Mouse (Mus musculus) CH12.LX (cell line): ENCODE measurements around the gene Vav2. TPM values are rescaled to one million over a fixed set of nuclear protein-coding genes. Genes with fewer than 3 reads are reported as not detected.

Experiments
- DNase-seq: peaks from one replicate; pipeline ENCODE4 v3.0.0-alpha.2; 2013; ENCODE audit errors: extremely low read depth
- H3K27ac ChIP-seq: 2 replicates; pipeline ENCODE4 v1.5.1; 2012; ENCODE audit warnings: low read depth, mild to moderate bottlenecking, control low read depth, moderate library complexity; ENCODE audit not compliant: insufficient read depth
- H3K27me3 ChIP-seq: replicated peaks from 2 replicates; pipeline ENCODE3; 2012; ENCODE audit warnings: inconsistent platforms
- H3K36me3 ChIP-seq, 2 experiments: replicated peaks in 1 of 2; 2 replicates each; pipeline versions ENCODE3 to v1.6.1; 2012; ENCODE audit warnings: inconsistent platforms in 1 of 2, low read length in 1 of 2, mild to moderate bottlenecking in 1 of 2, mixed read lengths in 1 of 2, moderate library complexity in 1 of 2; ENCODE audit not compliant: control insufficient read depth in 1 of 2, insufficient read depth in 1 of 2
- H3K4me1 ChIP-seq, 2 experiments: 2 replicates each; pipeline ENCODE4 v1.6.1; 2012; ENCODE audit warnings: inconsistent platforms in 1 of 2, moderate library complexity in 1 of 2; ENCODE audit not compliant: insufficient read depth in 2 of 2, control insufficient read depth in 1 of 2
- H3K4me2 ChIP-seq: 2 replicates; pipeline ENCODE4 v1.6.1; 2012; ENCODE audit warnings: low read depth, mild to moderate bottlenecking, control low read depth; ENCODE audit not compliant: poor library complexity, insufficient read depth, severe bottlenecking
- H3K4me3 ChIP-seq, 3 experiments: fragments of 150-350 bp in 1 of 3; sonication (generic) in 1 of 3; replicated peaks in 1 of 3; 2 replicates each; pipeline versions ENCODE3 to v1.5.1; 2011 to 2012; ENCODE audit warnings: low read depth in 2 of 3, low read length in 2 of 3, mild to moderate bottlenecking in 2 of 3, moderate library complexity in 2 of 3, control low read depth in 1 of 3, improper control_type of control experiment in 1 of 3, inconsistent platforms in 1 of 3, mixed read lengths in 1 of 3; ENCODE audit not compliant: poor library complexity in 1 of 3
- H3K79me2 ChIP-seq: replicated peaks from 2 replicates; pipeline ENCODE4 v1.6.1; 2012; ENCODE audit warnings: mild to moderate bottlenecking, moderate library complexity; ENCODE audit not compliant: control insufficient read depth, poor library complexity, insufficient read depth, severe bottlenecking; ENCODE audit errors: extremely low read depth
- H3K9ac ChIP-seq: 2 replicates; pipeline ENCODE4 v1.6.1; 2012; ENCODE audit warnings: low read depth, mild to moderate bottlenecking, control low read depth, moderate library complexity; ENCODE audit not compliant: insufficient read depth
- H3K9me3 ChIP-seq: replicated peaks from 2 replicates; pipeline ENCODE3; 2012; ENCODE audit warnings: low read length, inconsistent platforms, mixed read lengths
- CTCF ChIP-seq, 2 experiments: IDR thresholded peaks in 1 of 2; conservative IDR thresholded peaks in 1 of 2; 2 replicates each; pipeline ENCODE4 v1.5.1; 2011 to 2012; ENCODE audit warnings: low read depth in 2 of 2, low read length in 2 of 2, improper control_type of control experiment in 1 of 2, inconsistent platforms in 1 of 2, mild to moderate bottlenecking in 1 of 2, moderate library complexity in 1 of 2
- EP300 ChIP-seq: IDR thresholded peaks from 2 replicates; pipeline ENCODE4 v1.6.1; 2011; ENCODE audit warnings: low read length, improper control_type of control experiment
- ETS1 ChIP-seq: conservative IDR thresholded peaks from 2 replicates; pipeline ENCODE4 v1.6.1; 2012; ENCODE audit warnings: low read depth, mild to moderate bottlenecking, inconsistent platforms, low read length, improper control_type of control experiment, moderate library complexity
- IRF4 ChIP-seq: IDR thresholded peaks from 2 replicates; pipeline ENCODE4 v1.6.1; 2014; ENCODE audit warnings: low read depth, mild to moderate bottlenecking, inconsistent platforms, low read length, improper control_type of control experiment
- JUN ChIP-seq: IDR thresholded peaks from 2 replicates; pipeline ENCODE4 v1.6.1; 2011; ENCODE audit warnings: low read depth, mild to moderate bottlenecking, low read length, improper control_type of control experiment, moderate library complexity; ENCODE audit not compliant: insufficient read depth
- JUND ChIP-seq: conservative IDR thresholded peaks from 2 replicates; pipeline ENCODE4 v1.6.1; 2011; ENCODE audit warnings: low read depth, low read length, improper control_type of control experiment
- KAT2A ChIP-seq: IDR thresholded peaks from 2 replicates; pipeline ENCODE4 v1.6.1; 2012; ENCODE audit warnings: low read length, improper control_type of control experiment, inconsistent platforms; ENCODE audit not compliant: insufficient replicate concordance
- MAFK ChIP-seq: IDR thresholded peaks from 2 replicates; pipeline ENCODE4 v1.6.1; 2011; ENCODE audit warnings: low read length, improper control_type of control experiment; ENCODE audit not compliant: insufficient replicate concordance
- MAX ChIP-seq: IDR thresholded peaks from 2 replicates; pipeline ENCODE4 v1.6.1; 2011; ENCODE audit warnings: low read length, improper control_type of control experiment
- MEF2A ChIP-seq: IDR thresholded peaks from 2 replicates; pipeline ENCODE4 v1.6.1; 2014; ENCODE audit warnings: low read depth, mild to moderate bottlenecking, inconsistent platforms, low read length, improper control_type of control experiment, borderline replicate concordance
- MXI1 ChIP-seq: IDR thresholded peaks from 2 replicates; pipeline ENCODE4 v1.6.1; 2011; ENCODE audit warnings: mild to moderate bottlenecking, low read depth, low read length, improper control_type of control experiment
- MYC ChIP-seq: IDR thresholded peaks from 2 replicates; pipeline ENCODE4 v1.6.1; 2011; ENCODE audit warnings: low read depth, mild to moderate bottlenecking, improper control_type of control experiment, low read length
- NRF1 ChIP-seq: IDR thresholded peaks from 2 replicates; pipeline ENCODE4 v1.6.1; 2014; ENCODE audit warnings: low read depth, mild to moderate bottlenecking, inconsistent platforms, low read length, improper control_type of control experiment, moderate library complexity
- PAX5 ChIP-seq: IDR thresholded peaks from 2 replicates; pipeline ENCODE4 v1.6.1; 2012; ENCODE audit warnings: low read length, inconsistent platforms, mixed read lengths
- POLR2AphosphoS2 ChIP-seq: IDR thresholded peaks from 2 replicates; pipeline ENCODE4 v1.6.1; 2011; ENCODE audit warnings: low read depth, low read length, improper control_type of control experiment
- RAD21 ChIP-seq: IDR thresholded peaks from 2 replicates; pipeline ENCODE4 v1.6.1; 2011; ENCODE audit warnings: low read depth, mild to moderate bottlenecking, low read length, improper control_type of control experiment, moderate library complexity
- SIN3A ChIP-seq: IDR thresholded peaks from 2 replicates; pipeline ENCODE4 v1.6.1; 2012; ENCODE audit warnings: low read length, improper control_type of control experiment, inconsistent platforms
- TBP ChIP-seq: conservative IDR thresholded peaks from 2 replicates; pipeline ENCODE4 v1.6.1; 2011; ENCODE audit warnings: low read depth, low read length, improper control_type of control experiment
- UBTF ChIP-seq: IDR thresholded peaks from 2 replicates; pipeline ENCODE4 v1.6.1; 2012; ENCODE audit warnings: low read depth, mild to moderate bottlenecking, inconsistent platforms, low read length, improper control_type of control experiment, moderate library complexity
- USF2 ChIP-seq: conservative IDR thresholded peaks from 2 replicates; pipeline ENCODE4 v1.6.1; 2011; ENCODE audit warnings: low read depth, low read length, improper control_type of control experiment
- ZC3H11A ChIP-seq: IDR thresholded peaks from 2 replicates; pipeline ENCODE4 v1.6.1; 2012; ENCODE audit warnings: low read depth, mild to moderate bottlenecking, inconsistent platforms, low read length, improper control_type of control experiment
- dilution Hi-C: fragments of 300-500 bp; cut with MboI; formaldehyde crosslinking; loops from 2 replicates; pipeline ENCODE4 v1.14.3; 2020; ENCODE audit warnings: low sequenced_read_pairs; ENCODE audit not compliant: extremely low pct_unique_long_range_greater_than_20kb, extremely low pct_ligation_motif_present
- in situ Hi-C: fragments of 300-500 bp; cut with MboI; formaldehyde crosslinking; loops from 3 replicates; pipeline ENCODE4 v1.14.3; 2019; ENCODE audit warnings: low sequenced_read_pairs, low pct_ligation_motif_present, low pct_unique_long_range_greater_than_20kb, mixed read lengths
- polyA plus RNA-seq: library from polyadenylated mRNA; unstranded; fragments of >175 nt; gene quantifications from 2 replicates; pipeline ENCODE4 v1.2.1, GENCODE M21; 2012; ENCODE audit warnings: low read depth; ENCODE audit not compliant: insufficient read length
- total RNA-seq, 2 experiments: library from RNA; depleted of rRNA; stranded (reverse); fragments of 300-350 nt in 1 of 2; fragments of >200 nt in 1 of 2; gene quantifications; 2 replicates each; pipeline ENCODE4 v1.2.3; 2012 to 2014

Gene Vav2
- total and polyA plus RNA-seq, 3 experiments, result 31.5 to 46.8 (median 46.6) TPM

- peak; percentile 65; the same call in 1 of the 2 replicates for TF ChIP-seq IRF4
- no peak for TF ChIP-seq JUN
- peak; percentile 91 to 98 for TF ChIP-seq CTCF (conservative IDR thresholded peaks at IDR 0.05 in 1 of 2, IDR thresholded peaks at IDR 0.05 in 1 of 2; ENCODE audit: low read depth in 2 of 2, low read length in 2 of 2)
- no peak for TF ChIP-seq ETS1
- peak; percentile 42; the same call in 1 of the 2 replicates for TF ChIP-seq NRF1
- no peak for TF ChIP-seq MXI1
Measured at GRCm38 (mm10) chr2:27428071-27428470, 1.2 kb upstream of the Vav2 start (continued).

GRCm38 (mm10) chr2:27426406-27426854 lies 403 bp downstream of the Vav2 start:
- Histone ChIP-seq H3K4me1 (peaks cover 16 to 49% of the 10 kb centered on the region in 2 experiments), H3K27me3 (no peaks in the 10 kb centered on the region), H3K4me3 (peak overlapping the region; percentile 85 to 98 (median 91)), H3K27ac (peak overlapping the region; percentile 47; the same call in 1 of the 2 replicates), H3K9me3 (no peaks in the 10 kb centered on the region), H3K4me2 (no peak overlapping the region), H3K9ac (peak overlapping the region; percentile 92), H3K79me2 (peaks cover 54% of the 10 kb centered on the region), H3K36me3 (peaks cover 0 to 23% of the 10 kb centered on the region in 2 experiments)
- TF ChIP-seq MAX (0 out of 2 replicates have a peak, but pooled peaks have one; percentile 34), EP300 (no peak), SIN3A (peak; percentile 19), NRF1 (peak; percentile 38; the same call in 1 of the 2 replicates), MXI1 (peak; percentile 69), USF2 (no peak)
- in situ Hi-C loops (loop anchor here (25.0 kb wide), 1 partner anchor 339 kb away; the partner anchor contains the start of gene Adamtsl2), dilution Hi-C loops (no loop called here)
- no peak for DNase-seq

GRCm38 (mm10) chr2:27425751-27426405 lies 955 bp downstream of the Vav2 start:
- dilution Hi-C loops (no loop called here), in situ Hi-C loops (loop anchor here (25.0 kb wide), 1 partner anchor 339 kb away; the partner anchor contains the start of gene Adamtsl2)
- TF ChIP-seq JUND, result no peak
- TF ChIP-seq KAT2A, result no peak
- no peak for TF ChIP-seq MAFK
- TF ChIP-seq MEF2A, result no peak
- no peak for TF ChIP-seq IRF4
- TF ChIP-seq POLR2AphosphoS2, result no peak
- TF ChIP-seq UBTF, result no peak
- TF ChIP-seq PAX5, result no peak
- no peak for TF ChIP-seq ETS1
- TF ChIP-seq RAD21, result no peak
- no peak for TF ChIP-seq TBP
- TF ChIP-seq MYC, result no peak
- TF ChIP-seq CTCF (conservative IDR thresholded peaks at IDR 0.05 in 1 of 2, IDR thresholded peaks at IDR 0.05 in 1 of 2; ENCODE audit: low read depth in 2 of 2, low read length in 2 of 2), result no peak
- TF ChIP-seq MXI1, result no peak
- no peak; the same call in 1 of the 2 replicates for TF ChIP-seq NRF1
- no peak for TF ChIP-seq ZC3H11A
- no peak for DNase-seq
- peaks cover 21 to 49% of the 10 kb centered on the region in 2 experiments for H3K4me1 ChIP-seq
- H3K4me3 ChIP-seq, result peak overlapping the region; percentile 85 to 98 (median 91)
- H3K4me2 ChIP-seq, result 0 out of 2 replicates have a peak overlapping the region, but pooled peaks have one; percentile 89
- peaks cover 2 to 29% of the 10 kb centered on the region in 2 experiments for H3K36me3 ChIP-seq
- H3K9ac ChIP-seq, result peak overlapping the region; percentile 92
- peaks cover 60% of the 10 kb centered on the region for H3K79me2 ChIP-seq
- H3K27ac ChIP-seq, result peak overlapping the region; percentile 47
- H3K27me3 ChIP-seq, result no peaks in the 10 kb centered on the region
- no peaks in the 10 kb centered on the region for H3K9me3 ChIP-seq
